Mouse (Mus musculus) kidney, embryonic 15.5 days (tissue): ENCODE data around the gene Slc15a5. TPM values are rescaled to one million over a fixed set of nuclear protein-coding genes. Genes with fewer than 3 reads are reported as not detected.
A peak's percentile ranks its signal among the peaks of the same experiment; 100 is the strongest.

Source experiments
- ATAC-seq: fragments of 200-750 bp; cut with Nextera tagmentation; replicated peaks from 2 replicates; pipeline ENCODE4 v1.8.0; 2017; ENCODE audit warnings: moderate TSS enrichment; ENCODE audit not compliant: low FRiP score
- H3K27ac ChIP-seq: fragments of 300-500 bp; sonication (generic); 2 replicates; pipeline ENCODE4 v1.5.1; 2015; ENCODE audit warnings: mild to moderate bottlenecking, inconsistent platforms
- H3K27me3 ChIP-seq: fragments of 300-500 bp; sonication (generic); 2 replicates; pipeline ENCODE4 v1.6.1; 2015; ENCODE audit warnings: inconsistent platforms
- H3K36me3 ChIP-seq: fragments of 300-500 bp; sonication (generic); 2 replicates; pipeline ENCODE4 v1.6.1; 2015; ENCODE audit warnings: inconsistent platforms
- H3K4me1 ChIP-seq: fragments of 300-500 bp; sonication (generic); 2 replicates; pipeline ENCODE4 v1.6.1; 2015; ENCODE audit warnings: inconsistent platforms
- H3K4me2 ChIP-seq: fragments of 300-500 bp; sonication (generic); 2 replicates; pipeline ENCODE4 v1.6.1; 2015; ENCODE audit warnings: moderate library complexity, mild to moderate bottlenecking, inconsistent platforms
- H3K4me3 ChIP-seq: fragments of 300-500 bp; sonication (generic); replicated peaks from 2 replicates; pipeline ENCODE4 v1.5.1; 2015; ENCODE audit warnings: mild to moderate bottlenecking, inconsistent platforms
- H3K9ac ChIP-seq: fragments of 300-500 bp; sonication (generic); 2 replicates; pipeline ENCODE4 v1.6.1; 2015; ENCODE audit warnings: mild to moderate bottlenecking, inconsistent platforms
- H3K9me3 ChIP-seq: fragments of 300-500 bp; sonication (generic); replicated peaks from 2 replicates; pipeline ENCODE4 v1.6.1; 2016; ENCODE audit warnings: inconsistent platforms
- WGBS: fragments of 180-500 bp; shearing (Covaris S2); methylation state at CpG from one replicate; pipeline ENCODE4 v1.1.7; 2015; ENCODE audit warnings: mixed read lengths; 5-methylcytosine and 5-hydroxymethylcytosine counted together
- polyA plus RNA-seq: library from polyadenylated mRNA; unstranded; fragments of >200 nt; fragmentation: Nextera tagmentation; extraction: Ambion mirVana; gene quantifications from 2 replicates; pipeline ENCODE4 v1.2.1, GENCODE M21; 2015

The Slc15a5 gene
- polyA plus RNA-seq, 1 experiment from 2014 or later, result not detected

GRCm38 (mm10) chr6:138053686-138054085 lies 26.0 kb downstream of the Slc15a5 start:
- Histone ChIP-seq H3K27me3 (no peaks in the 10 kb centered on the region), H3K4me2 (no peak overlapping the region), H3K4me1 (peaks cover 3% of the 10 kb centered on the region; the same call in 1 of the 2 replicates), H3K9ac (no peak overlapping the region), H3K9me3 (no peaks in the 10 kb centered on the region), H3K36me3 (no peaks in the 10 kb centered on the region), H3K27ac (no peak overlapping the region), H3K4me3 (no peak overlapping the region)
- no peak for ATAC-seq
- 87% methylated on average over 9 of the region's 9 CpGs for WGBS

DNA sequence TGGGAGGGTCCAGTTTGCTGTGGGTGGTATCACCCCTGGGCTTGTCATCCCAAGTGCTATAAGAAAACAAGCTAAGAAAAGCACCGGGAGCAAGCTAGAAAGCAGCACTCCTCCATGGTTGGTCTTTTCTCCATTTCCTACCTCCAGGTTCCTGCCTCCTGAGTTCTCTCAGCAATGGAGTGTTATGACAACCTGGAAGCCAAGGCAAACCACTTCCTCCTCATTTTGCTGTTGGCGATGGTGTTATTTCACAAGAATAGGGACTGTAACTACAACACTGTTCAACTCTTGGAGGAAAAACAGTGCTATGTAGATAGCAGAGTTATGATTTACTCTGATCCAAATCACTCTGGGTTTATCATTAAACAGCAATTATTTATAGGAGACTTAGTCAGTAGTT lies 34.4 kb downstream of the Slc15a5 start:
- H3K27me3 ChIP-seq, result no peaks in the 10 kb centered on the region
- H3K27ac ChIP-seq, result no peak overlapping the region
- no peak overlapping the region for H3K4me3 ChIP-seq
- H3K4me2 ChIP-seq, result no peak overlapping the region
- H3K9me3 ChIP-seq, result no peaks in the 10 kb centered on the region
- no peak for ATAC-seq
- no peaks in the 10 kb centered on the region for H3K36me3 ChIP-seq
- no peak overlapping the region for H3K9ac ChIP-seq
- 91% methylated on average over 2 of the region's 2 CpGs for WGBS
- H3K4me1 ChIP-seq, result no peaks in the 10 kb centered on the region

DNA sequence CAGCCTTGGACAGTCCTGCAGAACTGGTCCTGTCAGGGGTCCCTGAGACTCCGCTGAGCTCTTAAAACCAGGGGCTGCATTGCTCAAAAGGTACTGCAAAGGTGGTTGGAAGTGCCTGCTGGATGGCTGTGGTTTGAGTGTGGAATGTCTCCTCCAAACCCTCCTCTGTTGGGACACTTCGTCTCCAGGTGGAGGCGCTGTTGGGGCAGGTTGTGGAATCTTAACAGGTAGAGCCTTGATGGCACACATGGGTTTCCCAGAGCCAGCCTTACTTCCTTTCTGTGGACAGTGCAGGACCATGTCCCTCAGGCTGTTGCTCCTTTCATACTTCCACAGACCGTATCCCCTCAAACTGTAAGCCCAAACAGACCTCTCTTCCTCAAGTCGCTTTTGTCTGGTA lies 36.8 kb downstream of the Slc15a5 start:
- H3K9me3 ChIP-seq, result no peaks in the 10 kb centered on the region
- H3K27me3 ChIP-seq, result no peaks in the 10 kb centered on the region
- 96% methylated on average over 5 of the region's 5 CpGs for WGBS
- no peaks in the 10 kb centered on the region for H3K4me1 ChIP-seq
- no peak for ATAC-seq
- H3K4me3 ChIP-seq, result no peak overlapping the region
- no peaks in the 10 kb centered on the region for H3K36me3 ChIP-seq
- no peak overlapping the region for H3K27ac ChIP-seq
- H3K9ac ChIP-seq, result no peak overlapping the region
- no peak overlapping the region for H3K4me2 ChIP-seq

- no peaks in the 10 kb centered on the region for H3K9me3 ChIP-seq
Observed at GRCm38 (mm10) chr6:138041865-138042264, 37.9 kb downstream of the Slc15a5 start.

GRCm38 (mm10) chr6:138037587-138037986 lies 42.1 kb downstream of the Slc15a5 start:
- WGBS, result 91% methylated on average over 5 of the region's 5 CpGs
- Histone ChIP-seq H3K4me2 (no peak overlapping the region), H3K27ac (no peak overlapping the region), H3K9me3 (no peaks in the 10 kb centered on the region), H3K27me3 (no peaks in the 10 kb centered on the region), H3K9ac (no peak overlapping the region), H3K4me1 (no peaks in the 10 kb centered on the region), H3K36me3 (no peaks in the 10 kb centered on the region), H3K4me3 (no peak overlapping the region)
- ATAC-seq, result no peak

More at GRCm38 (mm10) chr6:138041865-138042264, 37.9 kb downstream of the Slc15a5 start:
- no peak overlapping the region for H3K27ac ChIP-seq
- no peaks in the 10 kb centered on the region for H3K27me3 ChIP-seq
- WGBS, result 87% methylated on average over 4 of the region's 4 CpGs
- no peak overlapping the region for H3K4me3 ChIP-seq
- ATAC-seq, result no peak
- no peak overlapping the region for H3K4me2 ChIP-seq
- no peaks in the 10 kb centered on the region for H3K36me3 ChIP-seq
- H3K9ac ChIP-seq, result no peak overlapping the region
- H3K4me1 ChIP-seq, result no peaks in the 10 kb centered on the region

- ATAC-seq, result no peak
- 89% methylated on average over 12 of the region's 12 CpGs for WGBS
- H3K9ac ChIP-seq, result no peak overlapping the region
- no peak overlapping the region for H3K27ac ChIP-seq
- H3K4me3 ChIP-seq, result no peak overlapping the region
- no peak overlapping the region for H3K4me2 ChIP-seq
- H3K4me1 ChIP-seq, result no peaks in the 10 kb centered on the region
- no peaks in the 10 kb centered on the region for H3K27me3 ChIP-seq
- H3K9me3 ChIP-seq, result no peaks in the 10 kb centered on the region
- no peaks in the 10 kb centered on the region for H3K36me3 ChIP-seq
Observed at GRCm38 (mm10) chr6:138036891-138037290, 42.8 kb downstream of the Slc15a5 start.

DNA sequence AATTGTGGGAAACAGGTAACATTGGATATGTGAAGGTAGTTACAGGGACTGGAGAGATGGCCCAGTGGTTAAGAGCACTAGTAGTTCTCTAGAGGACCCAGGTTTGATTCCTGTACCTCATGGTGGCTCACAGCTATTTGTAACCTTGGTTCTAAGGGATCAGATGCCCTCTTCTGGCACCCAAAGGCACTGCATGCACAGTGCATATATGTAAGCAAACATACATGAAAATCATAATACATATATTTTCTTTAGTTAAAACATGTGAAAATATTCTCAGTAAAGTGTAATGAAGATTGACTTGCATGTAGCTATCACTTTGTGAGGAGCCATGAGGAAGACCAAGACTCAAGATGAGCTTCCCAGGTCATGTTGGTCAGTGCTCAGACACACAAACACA lies 62.8 kb downstream of the Slc15a5 start:
- no peak overlapping the region for H3K27ac ChIP-seq
- H3K4me3 ChIP-seq, result no peak overlapping the region
- ATAC-seq, result no peak
- H3K9ac ChIP-seq, result no peak overlapping the region
- no peaks in the 10 kb centered on the region for H3K36me3 ChIP-seq
- no peak overlapping the region for H3K4me2 ChIP-seq
- no peaks in the 10 kb centered on the region for H3K9me3 ChIP-seq
- H3K4me1 ChIP-seq, result no peaks in the 10 kb centered on the region; the same call in 1 of the 2 replicates
- no peaks in the 10 kb centered on the region for H3K27me3 ChIP-seq

DNA sequence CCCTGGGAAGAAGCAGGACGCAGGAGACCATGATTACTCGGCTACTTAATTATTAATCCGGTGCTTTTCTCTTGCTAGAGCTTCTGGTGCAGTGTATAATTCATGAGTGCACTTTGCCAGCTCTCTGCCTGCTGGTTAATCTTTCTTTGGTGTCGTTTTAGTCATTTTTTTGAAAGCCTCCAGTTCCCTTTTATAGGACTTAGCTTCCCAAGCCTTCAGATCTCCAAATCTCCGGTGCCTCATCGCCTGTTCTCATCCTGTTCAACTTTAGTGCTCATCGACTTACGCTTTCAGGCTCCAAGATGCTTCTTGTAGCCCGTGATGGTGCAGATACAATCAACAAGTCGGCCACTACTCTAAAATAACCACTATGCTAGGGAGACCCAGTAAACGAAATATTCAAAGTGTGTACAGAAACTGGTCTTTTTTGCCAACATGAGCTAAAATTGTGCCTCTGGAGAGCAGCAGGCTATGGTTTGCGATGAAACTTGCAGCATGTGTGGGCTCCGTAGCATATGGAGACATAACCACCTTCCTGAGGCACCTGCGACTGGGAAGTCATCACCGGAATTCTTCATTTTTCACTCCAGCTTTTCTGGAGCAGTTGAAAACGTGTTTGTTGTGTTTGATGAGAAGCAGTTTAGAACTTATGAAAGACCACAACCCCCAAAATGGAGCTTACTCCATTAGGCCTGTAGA lies 64.6 kb downstream of the Slc15a5 start:
- Histone ChIP-seq H3K36me3 (no peaks in the 10 kb centered on the region), H3K4me3 (no peak overlapping the region), H3K27me3 (no peaks in the 10 kb centered on the region), H3K27ac (no peak overlapping the region), H3K4me2 (no peak overlapping the region), H3K9ac (no peak overlapping the region), H3K9me3 (no peaks in the 10 kb centered on the region), H3K4me1 (no peaks in the 10 kb centered on the region; the same call in 1 of the 2 replicates)
- ATAC-seq, result no peak
- WGBS, result 84% methylated on average over 16 of the region's 16 CpGs

GRCm38 (mm10) chr6:138011955-138012354 lies 67.8 kb downstream of the Slc15a5 start:
- WGBS, result 71% methylated on average over 6 of the region's 6 CpGs

DNA sequence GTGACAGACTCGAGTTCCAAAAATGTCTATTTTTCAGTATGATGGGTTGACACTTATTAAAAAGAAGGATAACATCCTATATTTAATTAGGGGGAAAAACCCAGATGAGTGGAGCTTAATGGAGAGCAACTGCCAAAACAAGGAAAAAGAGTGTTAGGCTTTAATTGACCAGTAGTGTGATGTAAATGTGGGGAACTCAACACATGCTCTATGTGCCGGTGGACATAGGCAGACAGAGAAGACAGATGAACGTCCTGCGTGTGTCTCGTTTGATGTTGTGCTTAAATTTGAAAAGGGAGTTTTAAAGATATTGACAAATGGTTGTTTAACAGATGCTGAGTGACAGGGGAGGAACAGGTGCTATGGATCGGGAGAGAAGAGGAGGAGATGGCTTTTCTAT lies 72.0 kb downstream of the Slc15a5 start:
- ATAC-seq, result no peak
- Histone ChIP-seq H3K27me3 (no peaks in the 10 kb centered on the region), H3K4me2 (no peak overlapping the region), H3K4me1 (no peaks in the 10 kb centered on the region), H3K27ac (no peak overlapping the region), H3K4me3 (no peak overlapping the region), H3K9me3 (no peaks in the 10 kb centered on the region), H3K9ac (no peak overlapping the region), H3K36me3 (no peaks in the 10 kb centered on the region)
- 76% methylated on average over 6 of the region's 6 CpGs for WGBS

More at GRCm38 (mm10) chr6:138011955-138012354, 67.8 kb downstream of the Slc15a5 start:
- no peak overlapping the region for H3K27ac ChIP-seq
- no peak for ATAC-seq
- no peak overlapping the region for H3K9ac ChIP-seq
- H3K36me3 ChIP-seq, result no peaks in the 10 kb centered on the region
- H3K27me3 ChIP-seq, result no peaks in the 10 kb centered on the region
- no peak overlapping the region for H3K4me3 ChIP-seq
- H3K4me2 ChIP-seq, result no peak overlapping the region
- H3K9me3 ChIP-seq, result no peaks in the 10 kb centered on the region
- no peaks in the 10 kb centered on the region; the same call in 1 of the 2 replicates for H3K4me1 ChIP-seq

GRCm38 (mm10) chr6:138006525-138007251 lies 73.0 kb downstream of the Slc15a5 start:
- Histone ChIP-seq H3K27ac (no peak overlapping the region), H3K36me3 (no peaks in the 10 kb centered on the region), H3K27me3 (no peaks in the 10 kb centered on the region), H3K4me2 (peak overlapping the region; percentile 54), H3K9me3 (no peaks in the 10 kb centered on the region), H3K9ac (no peak overlapping the region), H3K4me3 (peak overlapping the region; percentile 21; the same call in 1 of the 2 replicates), H3K4me1 (no peaks in the 10 kb centered on the region)
- peak; percentile 72 for ATAC-seq
- 41% methylated on average over 27 of the region's 27 CpGs for WGBS

GRCm38 (mm10) chr6:137989853-137990252 lies 89.9 kb downstream of the Slc15a5 start:
- no peak for ATAC-seq
- Histone ChIP-seq H3K27me3 (no peaks in the 10 kb centered on the region), H3K27ac (no peak overlapping the region), H3K9me3 (no peaks in the 10 kb centered on the region), H3K36me3 (no peaks in the 10 kb centered on the region), H3K4me3 (no peak overlapping the region), H3K9ac (no peak overlapping the region), H3K4me2 (no peak overlapping the region), H3K4me1 (no peaks in the 10 kb centered on the region)
